Mouse (Mus musculus) megakaryocyte, adult 5-6 weeks (primary cell): ENCODE data around the gene Has3. TPM values are rescaled to one million over a fixed set of nuclear protein-coding genes. Genes with fewer than 3 reads are reported as not detected.
"Not testable (repeated sequence)": the region's sequence is repeated elsewhere in the genome, so short reads cannot be mapped to it uniquely, and the experiment has no call there.

Experiments used
- ATAC-seq: 2 replicates; pipeline ENCODE4 v1.8.0; 2016; ENCODE audit warnings: mild to moderate bottlenecking, inconsistent platforms; ENCODE audit not compliant: poor library complexity, severe bottlenecking
- total RNA-seq, 2 experiments: library from RNA; stranded (forward) in 1 of 2; stranded (reverse) in 1 of 2; fragments of 153-499, 151-499 nt in 1 of 2; fragments of 221-1000, 200-1000 nt in 1 of 2; gene quantifications; 2 replicates each; pipeline versions ENCODE4 v1.2.3 to v1.2.4; 2015 to 2017

Gene Has3
- total RNA-seq, 2 experiments from 2014 or later: not detected

- ATAC-seq: not testable (repeated sequence)
Observed at GRCm38 (mm10) chr8:106884826-106885400, 14.9 kb downstream of the Has3 start.

DNA sequence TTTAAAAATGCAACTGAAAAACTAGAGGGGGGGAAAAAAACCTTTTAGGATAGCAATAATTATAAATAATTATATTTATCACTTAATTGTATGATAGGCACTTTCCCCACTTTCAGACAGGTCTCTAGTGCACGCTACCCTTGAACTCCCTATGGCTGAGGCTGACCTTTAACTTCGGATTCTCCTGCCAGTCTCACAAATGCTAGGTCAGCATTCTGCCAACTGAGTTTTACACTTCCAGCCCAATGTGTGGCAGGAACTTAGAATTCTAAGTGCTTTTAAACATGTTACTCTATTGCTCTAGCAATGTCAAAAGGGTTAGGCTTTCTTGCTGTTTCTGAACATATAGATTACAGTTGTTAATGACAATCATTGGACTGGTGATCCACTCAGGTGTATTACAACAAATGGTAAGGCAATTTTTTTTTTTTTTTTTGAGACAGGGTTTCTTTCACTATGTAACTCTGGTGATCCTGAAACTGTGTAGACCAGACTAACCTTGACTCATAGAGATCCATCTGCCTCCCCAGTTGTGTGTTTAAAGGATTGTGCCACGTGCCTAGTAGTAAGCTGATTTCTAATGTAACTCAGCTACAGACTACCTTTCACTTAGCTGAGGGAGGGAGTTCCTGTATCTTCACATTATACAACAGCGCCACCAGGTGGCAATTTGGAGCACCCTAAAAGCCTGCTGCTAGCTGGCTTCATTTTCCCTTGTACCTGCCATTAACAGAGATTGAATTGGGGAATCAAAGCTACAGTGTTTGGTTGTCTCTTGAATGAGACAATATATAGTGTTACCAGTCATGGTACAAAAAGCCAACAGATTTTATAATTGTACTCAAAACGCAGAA lies 17.5 kb downstream of the Has3 start:
- peak; percentile 93 for ATAC-seq

- no peak for ATAC-seq
Observed at GRCm38 (mm10) chr8:106888803-106889202, 18.8 kb downstream of the Has3 start.

DNA sequence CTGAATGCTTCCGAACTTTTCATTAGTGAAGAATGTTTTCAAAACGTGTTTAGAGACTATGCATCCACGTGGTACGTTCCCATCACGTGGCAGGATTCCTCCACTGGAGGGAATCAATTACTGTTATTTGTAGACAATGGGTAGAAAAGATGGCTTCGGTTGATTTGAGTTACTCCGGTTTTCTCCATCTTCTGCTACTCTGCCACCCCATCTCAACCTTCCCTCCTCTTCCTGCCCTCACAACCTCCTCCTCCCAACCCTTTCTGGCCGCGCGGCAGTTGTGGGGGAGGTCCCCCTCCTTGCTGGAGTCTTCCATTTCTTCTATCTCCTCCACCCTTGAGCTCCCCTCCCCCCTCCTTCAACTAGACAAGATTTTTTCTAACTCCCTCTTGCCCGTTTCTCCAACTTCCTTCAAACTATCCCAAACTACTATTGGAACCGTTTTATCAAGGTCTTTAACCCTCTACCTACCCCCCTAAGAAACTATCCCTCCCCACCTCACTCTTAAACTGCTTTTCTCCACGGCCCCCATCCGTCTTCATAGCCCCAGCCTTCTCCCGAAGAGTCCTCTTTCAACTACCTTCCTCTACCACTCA lies 22.3 kb downstream of the Has3 start:
- 0 out of 2 replicates have a peak, but pooled peaks have one; percentile 18 for ATAC-seq

GRCm38 (mm10) chr8:106892806-106893451 lies 22.9 kb downstream of the Has3 start:
- ATAC-seq: peak; percentile 29; the same call in 1 of the 2 replicates

GRCm38 (mm10) chr8:106893481-106894156 lies 23.6 kb downstream of the Has3 start, which contains the start of gene Utp4:
Gene Utp4, plus strand, starts transcription at chr8:106893636.
- ATAC-seq: peak; percentile 96

GRCm38 (mm10) chr8:106899473-106899872 lies 29.4 kb downstream of the Has3 start:
- no peak for ATAC-seq

- ATAC-seq: peak; percentile 80
Observed at GRCm38 (mm10) chr8:106905727-106906480, 35.9 kb downstream of the Has3 start.

DNA sequence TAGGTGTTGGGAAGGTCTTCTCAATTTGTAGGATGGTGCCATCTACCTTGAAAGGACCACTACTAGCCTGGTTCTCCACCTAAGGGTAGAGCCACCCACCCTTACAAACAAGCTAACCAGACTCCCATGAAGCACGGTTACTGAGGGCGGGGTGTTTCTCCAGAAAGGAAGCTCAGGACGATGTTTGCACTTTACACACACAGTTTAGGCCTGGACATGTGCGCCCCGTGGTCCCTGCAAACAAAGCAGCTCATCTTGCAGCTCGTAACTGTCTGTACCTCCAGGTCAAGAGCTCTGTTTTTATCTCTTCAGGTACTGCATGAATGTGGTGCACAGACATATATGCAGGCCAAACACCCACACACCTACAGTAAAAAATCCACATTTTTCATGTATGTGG lies 36.6 kb downstream of the Has3 start:
- no peak for ATAC-seq

DNA sequence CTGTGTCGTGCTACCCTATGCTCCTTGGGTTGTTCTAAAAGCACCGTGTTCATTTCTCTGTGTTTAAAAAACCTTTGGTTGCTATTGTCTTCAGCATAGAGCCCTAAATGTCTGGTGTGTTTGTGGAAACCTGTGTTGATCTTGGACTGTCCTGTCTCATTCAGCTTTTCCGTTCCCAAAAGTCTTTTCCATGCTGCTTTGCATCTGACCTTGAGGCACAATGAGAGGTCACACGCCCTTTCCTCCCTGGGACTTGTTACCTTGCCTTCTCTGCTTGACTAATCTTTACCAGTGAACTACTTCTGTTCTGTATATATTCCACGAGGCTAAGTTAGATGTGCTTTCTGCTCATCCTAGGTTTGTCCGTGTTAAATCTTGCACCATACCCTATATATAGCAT lies 37.4 kb downstream of the Has3 start:
- no peak for ATAC-seq

DNA sequence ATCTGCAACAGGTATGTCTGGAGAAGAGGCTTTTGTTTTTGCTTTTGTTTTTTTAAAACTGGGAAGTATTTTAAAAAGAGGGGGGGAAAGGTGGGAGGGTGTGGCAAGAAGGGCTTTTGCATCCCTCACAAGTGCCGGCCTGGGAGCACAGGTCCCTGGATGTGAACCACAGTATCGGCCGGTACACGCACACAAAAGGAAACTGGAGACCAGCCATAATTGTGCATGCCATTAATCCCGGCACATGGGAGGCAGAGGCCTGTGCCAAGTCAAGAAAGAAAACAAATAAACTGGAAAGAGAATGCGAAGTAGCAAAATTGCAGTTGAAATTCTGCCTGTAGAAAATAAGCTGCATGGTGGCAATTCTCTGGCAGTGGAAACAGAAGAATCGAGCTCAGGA lies 38.2 kb downstream of the Has3 start:
- ATAC-seq: no peak

- no peak for ATAC-seq
Observed at GRCm38 (mm10) chr8:106913631-106914030, 43.6 kb downstream of the Has3 start.

DNA sequence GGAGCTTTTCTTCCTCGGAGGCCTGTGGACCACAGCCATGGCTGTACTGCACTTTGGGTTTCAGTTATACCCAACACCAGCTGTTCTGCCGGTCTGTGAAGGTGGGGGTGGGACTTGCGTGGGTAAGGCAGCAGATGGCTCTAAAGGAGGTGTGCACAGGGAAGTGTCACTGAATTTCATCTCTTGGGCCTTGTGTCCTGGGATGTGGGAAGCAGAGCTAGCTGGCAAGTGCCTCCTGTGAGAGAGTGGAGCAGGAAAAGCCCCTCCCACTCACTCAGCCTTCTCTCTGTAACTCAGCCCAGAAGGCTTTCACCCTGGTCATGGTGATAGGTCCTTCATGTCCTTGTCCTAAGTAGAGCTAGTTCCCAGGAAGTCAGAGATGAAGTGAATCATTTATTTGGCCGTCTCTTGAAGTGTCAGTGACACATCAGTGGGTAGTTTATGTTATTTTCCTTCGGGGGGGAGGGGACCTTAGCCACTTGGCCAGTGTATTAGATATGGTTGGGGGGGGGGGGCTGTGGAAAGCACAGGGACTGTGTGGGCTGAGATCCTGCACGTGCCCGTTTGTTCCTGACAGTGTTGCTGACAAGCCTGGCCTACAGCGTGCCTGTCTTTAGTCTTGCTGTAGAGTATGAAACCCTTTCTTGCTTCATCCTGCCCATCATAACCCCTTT lies 49.8 kb downstream of the Has3 start:
- ATAC-seq: no peak

- ATAC-seq: no peak
Observed at GRCm38 (mm10) chr8:106920395-106920741, 50.3 kb downstream of the Has3 start.

DNA sequence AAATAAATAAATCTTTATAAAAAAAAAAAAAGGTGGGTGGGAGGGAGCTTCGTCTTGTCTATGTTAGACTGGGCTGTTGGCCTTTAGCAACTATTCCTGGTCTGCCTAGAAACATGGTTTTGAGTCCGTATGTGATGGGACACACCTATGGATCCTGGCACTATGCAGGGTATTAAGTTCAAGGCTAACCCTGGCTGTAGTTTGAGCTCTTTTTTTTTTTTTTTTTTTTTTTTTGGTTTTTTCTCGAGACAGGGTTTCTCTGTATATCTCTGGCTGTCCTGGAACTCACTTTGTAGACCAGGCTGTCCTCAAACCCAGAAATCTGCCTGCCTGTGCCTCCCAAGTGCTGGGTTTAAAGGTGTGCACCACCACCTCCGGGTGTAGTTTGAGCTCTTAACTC lies 54.0 kb downstream of the Has3 start:
- no peak for ATAC-seq

- ATAC-seq: no peak
Observed at GRCm38 (mm10) chr8:106924904-106925349, 54.9 kb downstream of the Has3 start.

DNA sequence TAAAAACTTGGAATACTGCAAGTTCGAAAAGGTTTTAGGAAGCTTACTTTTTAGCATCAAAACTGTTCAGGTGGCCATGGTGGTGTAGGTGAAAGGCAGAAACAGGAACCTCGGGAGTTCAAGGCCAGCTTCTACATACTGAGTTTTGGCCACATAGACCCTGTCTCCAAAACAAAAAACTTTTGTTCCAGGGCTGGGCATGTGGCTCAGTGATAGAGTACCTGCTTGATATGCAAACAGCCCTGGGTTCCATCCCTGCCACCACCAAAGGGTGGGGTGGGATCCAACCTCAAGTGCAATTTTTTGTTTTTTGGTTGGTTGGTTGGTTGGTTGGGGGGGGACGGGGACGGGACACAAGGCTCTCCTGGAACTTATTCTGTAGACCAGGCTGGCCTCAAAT lies 55.4 kb downstream of the Has3 start:
- ATAC-seq: no peak

GRCm38 (mm10) chr8:106927247-106927646 lies 57.2 kb downstream of the Has3 start:
- peak; percentile 88 for ATAC-seq

DNA sequence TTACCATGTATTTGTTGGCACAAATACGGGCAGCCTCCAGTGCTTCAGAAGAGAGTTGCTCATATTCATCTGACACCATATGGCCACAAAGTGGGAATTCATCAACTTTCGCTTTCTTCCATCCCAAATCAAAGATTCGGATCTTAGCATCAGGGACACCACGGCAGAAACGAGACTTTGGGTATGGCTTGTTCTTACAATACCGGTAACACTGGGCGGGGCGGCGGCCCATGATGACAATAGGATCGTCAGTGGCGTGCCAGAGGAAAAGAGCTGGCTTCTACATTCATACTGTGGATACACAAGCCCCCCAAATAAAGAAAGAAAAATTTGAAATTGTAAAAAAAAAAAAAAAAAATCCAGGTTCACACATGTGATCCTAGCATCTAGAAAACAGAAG lies 58.1 kb downstream of the Has3 start:
- ATAC-seq: not testable (repeated sequence)
